Mouse (Mus musculus) intestine, postnatal 0 days (tissue): ENCODE data around the gene Nup153. TPM values are rescaled to one million over a fixed set of nuclear protein-coding genes. Genes with fewer than 3 reads are reported as not detected.

Experiments
- ATAC-seq: fragments of 200-750 bp; cut with Nextera tagmentation; 2 replicates; pipeline ENCODE4 v1.8.0; 2017; ENCODE audit warnings: mild to moderate bottlenecking, moderate TSS enrichment, moderate library complexity
- H3K27ac ChIP-seq: fragments of 300-500 bp; sonication (generic); 2 replicates; pipeline ENCODE4 v1.5.1; 2014; ENCODE audit warnings: mild to moderate bottlenecking, low read depth, low read length, moderate library complexity
- H3K27me3 ChIP-seq: fragments of 300-500 bp; sonication (generic); replicated peaks from 2 replicates; pipeline ENCODE4 v1.6.1; 2014; ENCODE audit warnings: low read length, mixed read lengths; ENCODE audit not compliant: control insufficient read depth, insufficient read depth
- H3K36me3 ChIP-seq: fragments of 300-500 bp; sonication (generic); 2 replicates; pipeline ENCODE4 v1.6.1; 2014; ENCODE audit warnings: mild to moderate bottlenecking, moderate library complexity; ENCODE audit not compliant: control insufficient read depth, insufficient read depth
- H3K4me1 ChIP-seq: fragments of 300-500 bp; sonication (generic); replicated peaks from 2 replicates; pipeline ENCODE4 v1.6.1; 2014; ENCODE audit warnings: antibody characterized with exemption, low read length, mixed read lengths; ENCODE audit not compliant: control insufficient read depth, insufficient read depth
- H3K4me2 ChIP-seq: fragments of 300-500 bp; sonication (generic); replicated peaks from 2 replicates; pipeline ENCODE4 v1.6.1; 2014; ENCODE audit warnings: low read depth, mild to moderate bottlenecking, moderate library complexity
- H3K4me3 ChIP-seq: fragments of 300-500 bp; sonication (generic); 2 replicates; pipeline ENCODE4 v1.5.1; 2014; ENCODE audit warnings: low read depth, low read length
- H3K9ac ChIP-seq: fragments of 300-500 bp; sonication (generic); 2 replicates; pipeline ENCODE4 v1.6.1; 2014; ENCODE audit warnings: mild to moderate bottlenecking, low read depth, low read length
- H3K9me3 ChIP-seq: fragments of 300-500 bp; sonication (generic); 2 replicates; pipeline ENCODE4 v1.6.1; 2016; ENCODE audit warnings: mixed run types; ENCODE audit not compliant: control insufficient read depth
- CTCF ChIP-seq: sonication (generic); IDR thresholded peaks from 2 replicates; pipeline ENCODE4 v1.5.1; 2016; ENCODE audit warnings: low read depth, mild to moderate bottlenecking, control low read depth, antibody characterized with exemption, moderate library complexity
- WGBS: fragments of 180-500 bp; shearing (Covaris S2); extraction: QIAGEN DNeasy Blood & Tissue Kit; methylation state at CpG from one replicate; pipeline ENCODE4 v1.1.7; 2014; 5-methylcytosine and 5-hydroxymethylcytosine counted together
- polyA plus RNA-seq: library from polyadenylated mRNA; unstranded; fragments of >200 nt; fragmentation: Nextera tagmentation; extraction: Ambion mirVana; gene quantifications from 2 replicates; pipeline ENCODE4 v1.2.1, GENCODE M21; 2015

Nup153 gene
- polyA plus RNA-seq, 1 experiment from 2014 or later, result 6.5 TPM

GRCm38 (mm10) chr13:46670514-46670913 lies 57.2 kb downstream of the Nup153 start:
- H3K9me3 ChIP-seq, result no peaks in the 10 kb centered on the region
- H3K27me3 ChIP-seq, result no peaks in the 10 kb centered on the region
- H3K36me3 ChIP-seq, result peaks cover 20% of the 10 kb centered on the region
- peak overlapping the region; percentile 97 for H3K4me3 ChIP-seq
- peak overlapping the region; percentile 94 for H3K4me2 ChIP-seq
- 45% methylated on average over 9 of the region's 9 CpGs for WGBS
- H3K27ac ChIP-seq, result no peak overlapping the region
- no peak for TF ChIP-seq CTCF
- peaks cover 5% of the 10 kb centered on the region; the same call in 1 of the 2 replicates for H3K4me1 ChIP-seq
- no peak for ATAC-seq
- H3K9ac ChIP-seq, result 0 out of 2 replicates have a peak overlapping the region, but pooled peaks have one; percentile 94

- Histone ChIP-seq H3K4me3 (peak overlapping the region; percentile 97), H3K9me3 (no peaks in the 10 kb centered on the region), H3K27me3 (no peaks in the 10 kb centered on the region), H3K4me2 (peak overlapping the region; percentile 94), H3K9ac (peak overlapping the region; percentile 94), H3K27ac (peak overlapping the region; percentile 91), H3K4me1 (peaks cover 5% of the 10 kb centered on the region; the same call in 1 of the 2 replicates), H3K36me3 (peaks cover 15% of the 10 kb centered on the region)
- WGBS, result under 1% methylated on average over 64 of the region's 96 CpGs
- TF ChIP-seq CTCF, result peak; percentile 44
- peak; percentile 70 for ATAC-seq
Measured at GRCm38 (mm10) chr13:46669620-46670271, 58.0 kb downstream of the Nup153 start.

- under 1% methylated on average over 45 of the region's 46 CpGs for WGBS
- peak; percentile 93 for ATAC-seq
- Histone ChIP-seq H3K27ac (peak within 1 kb of the TSS; percentile 91), H3K9ac (peak within 1 kb of the TSS; percentile 94), H3K36me3 (peaks cover 11% of the 10 kb centered on the region), H3K4me3 (peak within 1 kb of the TSS; percentile 97), H3K4me1 (peaks cover 5% of the 10 kb centered on the region; the same call in 1 of the 2 replicates), H3K27me3 (no peaks in the 10 kb centered on the region), H3K9me3 (no peaks in the 10 kb centered on the region), H3K4me2 (peak within 1 kb of the TSS; percentile 94)
- TF ChIP-seq CTCF, result 0 out of 2 replicates have a peak, but pooled peaks have one; percentile 14
Measured at GRCm38 (mm10) chr13:46669048-46669619, 58.6 kb downstream of the Nup153 start, which contains the start of gene Fam8a1. TSS of gene Fam8a1 (plus strand) at chr13:46669522.

- Histone ChIP-seq H3K36me3 (no peaks in the 10 kb centered on the region), H3K4me2 (no peak overlapping the region), H3K9ac (no peak overlapping the region), H3K27ac (no peak overlapping the region), H3K27me3 (no peaks in the 10 kb centered on the region), H3K4me1 (peaks cover 1% of the 10 kb centered on the region; the same call in 1 of the 2 replicates), H3K4me3 (no peak overlapping the region), H3K9me3 (no peaks in the 10 kb centered on the region)
- 43% methylated on average over 4 of the region's 4 CpGs for WGBS
- ATAC-seq, result no peak
- TF ChIP-seq CTCF, result peak; percentile 78
Measured at GRCm38 (mm10) chr13:46663461-46663964, 64.2 kb downstream of the Nup153 start.

GRCm38 (mm10) chr13:46659211-46659610 lies 68.5 kb downstream of the Nup153 start:
- Histone ChIP-seq H3K9me3 (no peaks in the 10 kb centered on the region), H3K27me3 (no peaks in the 10 kb centered on the region), H3K4me3 (no peak overlapping the region), H3K4me1 (no peaks in the 10 kb centered on the region), H3K4me2 (no peak overlapping the region), H3K36me3 (no peaks in the 10 kb centered on the region), H3K27ac (no peak overlapping the region), H3K9ac (no peak overlapping the region)
- TF ChIP-seq CTCF, result no peak
- no peak for ATAC-seq
- WGBS, result 87% methylated on average over 5 of the region's 5 CpGs

- WGBS, result 94% methylated on average over 5 of the region's 5 CpGs
- Histone ChIP-seq H3K27me3 (no peaks in the 10 kb centered on the region), H3K9ac (no peak overlapping the region), H3K4me3 (no peak overlapping the region), H3K4me2 (no peak overlapping the region), H3K9me3 (no peaks in the 10 kb centered on the region), H3K36me3 (no peaks in the 10 kb centered on the region), H3K4me1 (no peaks in the 10 kb centered on the region), H3K27ac (no peak overlapping the region)
- TF ChIP-seq CTCF, result no peak
- ATAC-seq, result no peak
Measured at GRCm38 (mm10) chr13:46654566-46654965, 73.2 kb downstream of the Nup153 start.
